Mouse (Mus musculus) erythroblast, adult 5-6 weeks (primary cell): ENCODE measurements around the gene Gm1123. TPM values are rescaled to one million over a fixed set of nuclear protein-coding genes. Genes with fewer than 3 reads are reported as not detected.

Source experiments
- ATAC-seq: replicated peaks from 2 replicates; pipeline ENCODE4 v1.8.0; 2016; ENCODE audit warnings: moderate number of reproducible peaks, mild to moderate bottlenecking, moderate TSS enrichment, inconsistent platforms; ENCODE audit not compliant: poor library complexity, low FRiP score, severe bottlenecking
- total RNA-seq, 2 experiments: library from RNA; stranded (forward) in 1 of 2; stranded (reverse) in 1 of 2; fragments of 150-400 nt in 1 of 2; fragments of 200-764, 138-1000 nt in 1 of 2; gene quantifications; 2 replicates each; pipeline versions ENCODE4 v1.2.3 to v1.2.4; 2015 to 2017; ENCODE audit warnings: low replicate concordance in 2 of 2

Gm1123 gene
- total RNA-seq, 2 experiments from 2014 or later = not detected

GRCm38 (mm10) chr9:98959851-98960250 is 75.7 kb downstream of the Gm1123 start:
- no peak for ATAC-seq

GRCm38 (mm10) chr9:98958628-98959027 is 76.9 kb downstream of the Gm1123 start:
- ATAC-seq = no peak

- no peak for ATAC-seq
Observed at GRCm38 (mm10) chr9:98957751-98958351, 77.7 kb downstream of the Gm1123 start.

Other genes with a start within 250 kb of the Gm1123 start
- not detected in 2 replicates for gene Prr23a1, start 193.2 kb downstream of the Gm1123 start, total RNA-seq (2015; ENCODE audit: low replicate concordance)
- gene Prr23a1, start 193.2 kb downstream of the Gm1123 start, total RNA-seq (2017; ENCODE audit: low replicate concordance) = not detected in 2 replicates
- not detected in 2 replicates for gene Prr23a2, start 179.2 kb downstream of the Gm1123 start, total RNA-seq (2015; ENCODE audit: low replicate concordance)
- not detected in 2 replicates for gene Prr23a2, start 179.2 kb downstream of the Gm1123 start, total RNA-seq (2017; ENCODE audit: low replicate concordance)
- not detected in 2 replicates for gene Prr23a3, start 170.9 kb downstream of the Gm1123 start, total RNA-seq (2015; ENCODE audit: low replicate concordance)
- gene Prr23a3, start 170.9 kb downstream of the Gm1123 start, total RNA-seq (2017; ENCODE audit: low replicate concordance) = not detected in 2 replicates
- not detected in 2 replicates for gene 7420426K07Rik, start 132.6 kb downstream of the Gm1123 start, total RNA-seq (2015; ENCODE audit: low replicate concordance)
- gene 7420426K07Rik, start 132.6 kb downstream of the Gm1123 start, total RNA-seq (2017; ENCODE audit: low replicate concordance) = not detected in 2 replicates
- not detected in 2 replicates for gene Foxl2, start 80.4 kb downstream of the Gm1123 start, total RNA-seq (2015; ENCODE audit: low replicate concordance)
- gene Foxl2, start 80.4 kb downstream of the Gm1123 start, total RNA-seq (2017; ENCODE audit: low replicate concordance) = not detected in 2 replicates
- 2.9 and 6.5 TPM in 2 replicates for gene Faim, start 49.3 kb downstream of the Gm1123 start, total RNA-seq (2015; ENCODE audit: low replicate concordance)
- 13.3 and 25.0 TPM in 2 replicates for gene Faim, start 49.3 kb downstream of the Gm1123 start, total RNA-seq (2017; ENCODE audit: low replicate concordance)
- 7.5 and 9.2 TPM in 2 replicates for gene Pik3cb, start 104.9 kb upstream of the Gm1123 start, total RNA-seq (2015; ENCODE audit: low replicate concordance)
- 4.7 and 4.9 TPM in 2 replicates for gene Pik3cb, start 104.9 kb upstream of the Gm1123 start, total RNA-seq (2017; ENCODE audit: low replicate concordance)
- gene Faiml, start 201.5 kb upstream of the Gm1123 start, total RNA-seq (2015; ENCODE audit: low replicate concordance) = not detected in 2 replicates
- gene Faiml, start 201.5 kb upstream of the Gm1123 start, total RNA-seq (2017; ENCODE audit: low replicate concordance) = not detected in 2 replicates
- gene Cep70, start 207.7 kb upstream of the Gm1123 start, total RNA-seq (2015; ENCODE audit: low replicate concordance) = 36.4 and 37.3 TPM in 2 replicates
- gene Cep70, start 207.7 kb upstream of the Gm1123 start, total RNA-seq (2017; ENCODE audit: low replicate concordance) = 27.1 and 57.4 TPM in 2 replicates